Mouse (Mus musculus): ENCODE data around the gene Comp.

DNA sequence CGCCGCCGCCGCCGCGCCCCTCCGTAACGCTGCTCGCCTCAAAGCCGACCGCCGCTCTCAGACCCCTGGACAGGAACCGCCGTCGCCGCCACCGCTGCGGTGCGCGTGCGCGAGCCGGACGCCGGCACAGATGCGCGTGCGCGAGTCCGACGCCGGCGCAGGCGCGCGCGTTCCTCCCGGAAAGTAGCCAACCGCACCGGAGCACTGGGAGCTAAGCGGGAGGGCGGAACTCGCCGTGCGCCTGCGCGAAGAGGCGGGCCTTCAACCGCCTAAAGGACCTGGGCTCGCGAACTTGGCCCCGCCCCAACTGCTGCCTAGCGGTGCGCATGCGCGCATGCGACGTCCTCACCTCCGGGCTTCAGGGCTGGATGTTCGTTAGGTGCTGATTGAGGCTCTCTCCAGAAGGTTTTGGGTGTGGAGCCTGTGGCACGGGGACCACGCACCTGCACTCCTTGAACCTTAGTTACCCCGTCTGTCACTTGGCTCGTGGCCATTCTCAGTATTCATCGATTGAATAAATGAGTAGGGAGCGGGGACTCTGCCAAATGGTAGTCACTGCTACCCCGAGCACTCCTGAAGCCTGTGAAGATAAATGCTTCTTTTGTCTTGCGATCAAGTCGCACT lies 20.1 kb upstream of the Comp start, which contains the start of gene Upf1:
- no peak for TF ChIP-seq MAFK (IDR thresholded peaks at IDR 0.05; ENCODE audit: insufficient read depth, low read depth, low read length)
- no peak for TF ChIP-seq CHD2 (IDR thresholded peaks at IDR 0.05; ENCODE audit: low read depth, low read length)
